Mouse (Mus musculus): ENCODE measurements around the gene Foxk1.

DNA sequence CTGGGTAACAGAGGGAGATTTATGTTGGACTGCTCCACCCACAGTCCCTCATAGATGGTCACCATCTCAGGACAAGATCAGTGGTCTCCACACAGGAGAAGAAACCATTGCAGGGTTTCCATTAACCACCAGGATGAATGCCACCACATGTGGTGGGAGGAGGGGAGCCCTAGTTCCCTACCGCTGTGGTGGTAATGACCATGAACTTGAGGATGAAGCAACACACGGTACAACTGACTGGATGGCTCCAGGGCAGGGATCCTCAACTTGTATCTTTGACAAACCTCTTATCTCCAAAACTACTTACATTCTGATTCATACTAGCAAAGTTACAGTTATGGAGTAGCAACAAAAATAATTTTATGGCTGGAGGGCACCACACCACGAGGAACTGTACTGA, 92.0 kb downstream of the Foxk1 start:
- no peak for TF ChIP-seq GATA1 (IDR thresholded peaks at IDR 0.05; ENCODE audit: low read depth, low read length)
- no peak for TF ChIP-seq POLR2A (IDR thresholded peaks at IDR 0.05; ENCODE audit: control insufficient read depth in 1 of 2, insufficient read depth in 1 of 2, low read depth in 1 of 2, low read length in 2 of 2, poor library complexity in 1 of 2)
- no peak for TF ChIP-seq EP300 (IDR thresholded peaks at IDR 0.05; ENCODE audit: low read depth in 1 of 2, low read length in 2 of 2)
- TF ChIP-seq CTCF (IDR thresholded peaks at IDR 0.05 in 2 of 3, conservative IDR thresholded peaks at IDR 0.05 in 1 of 3; ENCODE audit: control insufficient read depth in 1 of 3, insufficient read depth in 1 of 3, low read depth in 2 of 3, low read length in 3 of 3, poor library complexity in 1 of 3, severe bottlenecking in 1 of 3): no peak
- TF ChIP-seq MAX (IDR thresholded peaks at IDR 0.05; ENCODE audit: low read length): no peak
- no peak for TF ChIP-seq TCF12 (IDR thresholded peaks at IDR 0.05; ENCODE audit: low read depth, low read length)
- TF ChIP-seq MAZ (IDR thresholded peaks at IDR 0.05; ENCODE audit: low read depth, low read length): no peak
- TF ChIP-seq KAT2A (conservative IDR thresholded peaks at IDR 0.05; ENCODE audit: low read depth, low read length): no peak
- TF ChIP-seq MYC (IDR thresholded peaks at IDR 0.05; ENCODE audit: low read depth, low read length): no peak
- TF ChIP-seq MAFK (IDR thresholded peaks at IDR 0.05; ENCODE audit: borderline replicate concordance, low read depth, low read length): no peak
- TF ChIP-seq ELF1 (IDR thresholded peaks at IDR 0.05; ENCODE audit: low read depth, low read length): no peak
- TF ChIP-seq RAD21 (IDR thresholded peaks at IDR 0.05; ENCODE audit: low read depth, low read length): no peak
- no peak for TF ChIP-seq MEF2A (IDR thresholded peaks at IDR 0.05; ENCODE audit: extremely low read depth, insufficient replicate concordance, low read depth, low read length, poor library complexity, severe bottlenecking)
- no peak for TF ChIP-seq NRF1 (IDR thresholded peaks at IDR 0.05; ENCODE audit: insufficient read depth, low read depth, low read length, poor library complexity, severe bottlenecking)

All from MEL (cell line).